Mouse (Mus musculus) limb, embryonic 12.5 days (tissue): ENCODE data around the gene Galnt15. TPM values are rescaled to one million over a fixed set of nuclear protein-coding genes. Genes with fewer than 3 reads are reported as not detected.

ENCODE experiments used
- ATAC-seq: fragments of 200-750 bp; cut with Nextera tagmentation; 2 replicates; pipeline ENCODE4 v1.8.0; 2017; ENCODE audit warnings: low read depth, moderate TSS enrichment; ENCODE audit not compliant: insufficient number of reproducible peaks, insufficient read depth, low FRiP score, low TSS enrichment
- H3K27ac ChIP-seq: fragments of 300-500 bp; sonication (generic); 2 replicates; pipeline ENCODE4 v1.5.1; 2016; ENCODE audit warnings: mild to moderate bottlenecking, moderate library complexity
- H3K27me3 ChIP-seq: fragments of 300-500 bp; sonication (generic); 2 replicates; pipeline ENCODE4 v1.6.1; 2016; ENCODE audit warnings: mild to moderate bottlenecking, moderate library complexity
- H3K36me3 ChIP-seq: fragments of 300-500 bp; sonication (generic); 2 replicates; pipeline ENCODE4 v1.6.1; 2016; ENCODE audit warnings: mild to moderate bottlenecking, moderate library complexity
- H3K4me1 ChIP-seq: fragments of 300-500 bp; sonication (generic); replicated peaks from 2 replicates; pipeline ENCODE4 v1.6.1; 2016
- H3K4me2 ChIP-seq: fragments of 300-500 bp; sonication (generic); 2 replicates; pipeline ENCODE4 v1.6.1; 2016; ENCODE audit warnings: mild to moderate bottlenecking, moderate library complexity
- H3K4me3 ChIP-seq: fragments of 300-500 bp; sonication (generic); replicated peaks from 2 replicates; pipeline ENCODE4 v1.5.1; 2016; ENCODE audit warnings: mild to moderate bottlenecking
- H3K9ac ChIP-seq: fragments of 300-500 bp; sonication (generic); replicated peaks from 2 replicates; pipeline ENCODE4 v1.6.1; 2016; ENCODE audit warnings: mild to moderate bottlenecking, moderate library complexity
- H3K9me3 ChIP-seq: fragments of 300-500 bp; sonication (generic); 2 replicates; pipeline ENCODE4 v1.6.1; 2016; ENCODE audit warnings: mild to moderate bottlenecking, moderate library complexity
- WGBS: fragments of 180-500 bp; shearing (Covaris S2); methylation state at CpG from one replicate; pipeline ENCODE4 v1.1.7; 2016; 5-methylcytosine and 5-hydroxymethylcytosine counted together
- polyA plus RNA-seq: library from polyadenylated mRNA; unstranded; fragments of >200 nt; fragmentation: Nextera tagmentation; extraction: Ambion mirVana; gene quantifications from 2 replicates; pipeline ENCODE4 v1.2.1, GENCODE M21; 2016

The Galnt15 gene
- polyA plus RNA-seq, 1 experiment from 2014 or later, result not detected

DNA sequence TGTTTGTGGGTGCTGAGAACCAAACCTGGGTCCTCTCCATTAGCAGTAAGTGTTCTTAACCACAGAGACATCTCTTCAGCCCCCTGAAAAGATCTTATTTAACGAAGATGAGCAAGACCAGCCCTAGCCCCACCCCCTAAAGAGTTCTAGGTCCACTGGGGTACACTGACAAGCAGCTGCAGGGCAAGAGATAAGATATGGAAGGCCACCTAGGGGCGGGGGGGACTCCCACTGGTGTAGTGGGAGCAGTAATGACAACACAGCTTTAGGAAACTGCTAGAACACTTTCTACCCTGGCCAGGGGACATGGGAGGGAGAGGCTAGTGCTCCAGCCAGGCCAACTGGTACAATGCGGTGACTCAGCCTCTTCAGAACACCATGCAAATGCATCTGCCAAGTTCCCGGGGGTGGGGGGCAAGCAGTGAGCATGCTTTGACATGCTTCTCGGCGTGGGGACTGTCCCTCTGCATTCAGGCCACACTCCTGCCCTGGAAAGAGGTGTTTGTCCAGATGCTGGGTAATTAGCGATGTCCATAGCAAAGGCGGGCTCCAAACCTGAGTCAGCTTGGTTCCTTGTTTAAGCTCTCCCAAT, 9.0 kb downstream of the Galnt15 start:
- Histone ChIP-seq H3K27me3 (no peaks in the 10 kb centered on the region), H3K9me3 (no peaks in the 10 kb centered on the region), H3K36me3 (no peaks in the 10 kb centered on the region), H3K4me1 (no peaks in the 10 kb centered on the region), H3K4me2 (no peak overlapping the region), H3K4me3 (no peak overlapping the region), H3K27ac (no peak overlapping the region), H3K9ac (no peak overlapping the region)
- WGBS, result 82% methylated on average over 8 of the region's 8 CpGs
- ATAC-seq, result no peak

DNA sequence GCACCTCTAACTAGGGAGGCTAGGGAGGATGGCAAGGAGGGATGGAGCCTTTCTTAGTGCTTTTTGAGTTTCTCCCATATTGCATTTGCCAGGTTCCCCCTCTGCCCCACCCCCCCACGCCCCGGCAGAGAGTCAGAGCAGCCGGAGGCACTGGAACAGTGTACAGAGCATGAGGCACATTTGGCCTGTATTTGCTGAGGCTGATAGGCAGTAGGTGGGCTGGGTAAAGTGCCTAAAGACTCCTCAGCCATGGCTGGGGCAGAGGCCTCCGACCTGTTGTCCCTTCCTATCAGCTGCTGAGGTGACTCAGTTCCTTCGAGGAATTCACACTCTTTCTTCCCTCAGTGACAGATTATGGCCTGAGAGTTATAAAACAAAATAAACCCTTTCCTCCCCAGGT, 13.3 kb downstream of the Galnt15 start:
- no peak for ATAC-seq

DNA sequence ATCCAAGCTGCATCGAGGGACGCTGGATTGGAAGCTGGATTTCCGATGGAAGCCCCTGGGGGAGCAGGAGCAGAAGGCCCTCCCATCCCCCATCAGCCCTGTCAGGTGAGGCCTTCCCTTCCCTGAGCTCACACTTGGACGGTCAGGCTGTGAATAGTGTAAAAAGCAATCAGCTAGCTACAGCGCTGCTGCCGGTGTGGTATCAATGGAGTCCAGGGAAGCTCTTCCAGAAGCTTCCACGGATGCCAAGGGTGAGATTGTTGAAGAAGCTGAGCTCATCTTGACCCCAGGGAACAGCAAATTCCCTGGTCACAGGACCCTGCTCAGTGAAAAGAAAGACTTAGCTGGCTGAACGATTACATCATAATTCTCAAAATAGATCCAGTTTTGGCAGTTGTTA, 17.6 kb downstream of the Galnt15 start:
- H3K4me1 ChIP-seq, result no peaks in the 10 kb centered on the region
- H3K4me2 ChIP-seq, result no peak overlapping the region
- no peak overlapping the region for H3K4me3 ChIP-seq
- WGBS, result 80% methylated on average over 8 of the region's 8 CpGs
- H3K27ac ChIP-seq, result no peak overlapping the region
- no peaks in the 10 kb centered on the region for H3K36me3 ChIP-seq
- H3K9ac ChIP-seq, result no peak overlapping the region
- no peak for ATAC-seq
- no peaks in the 10 kb centered on the region for H3K27me3 ChIP-seq
- H3K9me3 ChIP-seq, result no peaks in the 10 kb centered on the region

More for the DNA sequence above, 13.3 kb downstream of the Galnt15 start:
- Histone ChIP-seq H3K4me3 (no peak overlapping the region), H3K36me3 (no peaks in the 10 kb centered on the region), H3K4me1 (no peaks in the 10 kb centered on the region), H3K27ac (no peak overlapping the region), H3K9me3 (no peaks in the 10 kb centered on the region), H3K27me3 (no peaks in the 10 kb centered on the region), H3K9ac (no peak overlapping the region), H3K4me2 (no peak overlapping the region)
- WGBS, result 52% methylated on average over 5 of the region's 5 CpGs

DNA sequence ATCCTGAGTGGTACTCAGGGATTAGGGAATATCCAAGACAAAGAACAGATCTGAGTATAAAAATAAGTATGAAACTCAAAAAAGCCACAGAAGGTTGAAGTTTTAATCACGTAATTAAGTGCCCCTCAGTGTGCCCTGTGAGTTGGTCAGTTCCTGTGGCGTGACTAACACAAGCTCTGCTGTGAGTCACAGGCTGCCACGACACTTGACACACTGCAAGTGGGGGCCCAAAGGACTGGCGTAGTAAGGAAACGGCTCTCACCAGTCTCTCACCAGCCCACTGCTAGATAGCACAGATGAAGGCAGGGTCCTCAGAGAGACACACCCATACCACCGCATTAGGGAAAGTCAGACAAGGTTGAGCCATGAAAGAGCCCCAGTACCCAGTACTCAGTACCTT, 21.4 kb downstream of the Galnt15 start:
- ATAC-seq, result no peak
- Histone ChIP-seq H3K27ac (no peak overlapping the region), H3K4me3 (no peak overlapping the region), H3K27me3 (no peaks in the 10 kb centered on the region), H3K4me1 (no peaks in the 10 kb centered on the region), H3K36me3 (no peaks in the 10 kb centered on the region), H3K9me3 (no peaks in the 10 kb centered on the region), H3K9ac (no peak overlapping the region), H3K4me2 (no peak overlapping the region)
- 81% methylated on average over 6 of the region's 6 CpGs for WGBS

DNA sequence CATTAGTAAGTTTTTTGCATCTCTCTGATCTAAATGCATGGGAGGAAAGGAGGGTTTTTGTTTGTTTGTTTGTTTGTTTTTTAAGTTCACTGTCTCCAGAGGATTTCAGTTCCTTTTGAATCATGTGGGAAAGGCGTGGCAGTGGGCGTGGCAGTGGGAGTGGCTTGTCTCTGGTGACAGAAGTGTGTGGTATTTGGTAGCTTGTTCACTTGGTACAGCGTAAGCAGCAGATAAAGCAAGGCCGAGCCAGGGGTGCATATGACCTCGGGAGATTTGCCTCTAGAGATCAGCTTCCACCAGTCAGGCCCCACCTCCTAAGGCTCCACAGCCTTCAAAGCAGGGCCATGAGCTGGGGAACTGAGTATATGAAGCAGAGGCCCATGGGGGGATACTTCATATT, 25.1 kb downstream of the Galnt15 start:
- no peak for ATAC-seq
- no peak overlapping the region for H3K27ac ChIP-seq
- H3K9me3 ChIP-seq, result no peaks in the 10 kb centered on the region
- H3K9ac ChIP-seq, result no peak overlapping the region
- no peak overlapping the region for H3K4me2 ChIP-seq
- 69% methylated on average over 5 of the region's 5 CpGs for WGBS
- H3K4me1 ChIP-seq, result no peaks in the 10 kb centered on the region
- no peaks in the 10 kb centered on the region for H3K36me3 ChIP-seq
- H3K4me3 ChIP-seq, result no peak overlapping the region
- H3K27me3 ChIP-seq, result no peaks in the 10 kb centered on the region

DNA sequence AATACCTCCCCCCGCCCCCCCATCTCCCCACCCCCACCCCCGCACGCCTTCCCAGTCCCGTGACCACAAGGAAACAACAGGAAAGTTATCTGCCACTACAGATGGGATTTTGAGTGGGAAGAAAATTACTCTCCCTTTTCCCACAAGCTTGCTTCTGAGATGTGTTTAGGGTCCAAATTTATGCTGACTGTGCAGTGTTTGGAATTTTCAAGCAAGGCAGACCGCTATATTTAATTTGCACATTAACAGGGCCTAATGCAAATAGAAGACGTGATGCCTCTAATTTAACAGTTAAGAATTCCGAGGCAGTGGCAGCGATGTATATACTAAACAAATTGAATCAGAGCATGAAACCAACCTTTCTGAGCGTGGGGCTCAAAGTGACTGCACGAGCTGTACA, 26.0 kb downstream of the Galnt15 start:
- Histone ChIP-seq H3K4me2 (no peak overlapping the region), H3K9ac (no peak overlapping the region), H3K36me3 (no peaks in the 10 kb centered on the region), H3K27me3 (no peaks in the 10 kb centered on the region), H3K4me1 (no peaks in the 10 kb centered on the region), H3K4me3 (no peak overlapping the region), H3K27ac (no peak overlapping the region), H3K9me3 (no peaks in the 10 kb centered on the region)
- 63% methylated on average over 10 of the region's 10 CpGs for WGBS
- no peak for ATAC-seq

DNA sequence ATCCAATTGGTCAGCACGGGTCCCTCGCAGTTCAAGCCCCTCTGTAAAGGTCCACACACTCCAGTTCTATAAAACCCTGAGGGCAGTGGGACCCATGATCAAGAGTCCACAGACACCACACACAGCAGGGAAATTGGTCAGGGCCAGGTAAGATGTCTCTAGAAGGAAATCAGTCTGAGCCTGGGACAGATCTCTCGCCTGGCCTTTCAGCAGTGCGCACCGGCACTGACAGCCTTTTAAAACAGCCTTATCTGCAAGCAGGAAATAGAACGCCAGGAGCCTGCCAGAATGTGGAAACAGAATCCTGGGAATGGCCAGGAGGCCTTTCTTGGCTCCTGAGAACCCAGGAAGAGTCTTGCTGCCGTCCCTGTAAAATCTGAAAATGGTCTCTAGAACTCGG, 27.0 kb downstream of the Galnt15 start:
- Histone ChIP-seq H3K9me3 (no peaks in the 10 kb centered on the region), H3K36me3 (no peaks in the 10 kb centered on the region), H3K4me2 (no peak overlapping the region), H3K27me3 (no peaks in the 10 kb centered on the region), H3K4me3 (no peak overlapping the region), H3K27ac (no peak overlapping the region), H3K4me1 (no peaks in the 10 kb centered on the region), H3K9ac (no peak overlapping the region)
- 75% methylated on average over 8 of the region's 8 CpGs for WGBS
- no peak for ATAC-seq

DNA sequence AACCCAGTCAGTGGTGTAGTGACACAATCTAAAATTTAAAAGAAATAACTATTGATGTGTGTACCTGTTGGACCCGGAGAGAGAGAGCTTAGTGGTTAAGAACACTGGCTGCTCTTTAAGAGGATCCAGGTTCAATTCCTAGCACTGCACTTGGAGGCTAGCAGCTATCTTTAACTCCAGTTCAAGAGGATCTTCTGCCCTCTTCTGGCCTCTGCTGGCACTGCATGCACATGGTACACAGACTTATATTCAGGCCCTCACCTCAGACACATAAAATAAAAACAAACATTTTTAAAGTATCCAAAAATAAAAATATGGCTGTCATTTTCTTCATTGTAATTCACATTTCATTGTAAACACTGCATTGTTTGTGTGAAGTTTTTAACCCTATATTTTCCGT, 27.9 kb downstream of the Galnt15 start:
- Histone ChIP-seq H3K9me3 (no peaks in the 10 kb centered on the region), H3K27me3 (no peaks in the 10 kb centered on the region), H3K27ac (no peak overlapping the region), H3K4me2 (no peak overlapping the region), H3K36me3 (no peaks in the 10 kb centered on the region), H3K9ac (no peak overlapping the region), H3K4me3 (no peak overlapping the region), H3K4me1 (no peaks in the 10 kb centered on the region)
- no peak for ATAC-seq
- 93% methylated on average over 2 of the region's 2 CpGs for WGBS

DNA sequence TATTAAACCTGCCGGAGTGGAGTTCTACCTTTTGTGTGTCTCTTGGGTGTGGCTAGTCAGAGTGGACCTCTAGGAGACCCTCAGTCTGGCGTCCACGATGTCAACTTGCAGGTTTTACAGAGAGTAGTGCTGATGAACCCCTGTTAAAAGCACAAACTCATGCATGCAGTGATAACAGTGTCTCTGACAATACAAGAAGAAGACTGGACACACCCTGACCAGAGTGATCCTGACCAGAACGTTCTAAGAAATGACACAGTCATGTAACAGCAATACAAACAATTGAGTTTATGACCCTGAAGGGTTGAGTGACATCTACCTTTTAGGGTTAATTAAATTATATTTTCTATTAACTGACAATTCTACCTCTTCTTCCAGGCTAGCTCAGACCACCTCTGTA, 28.9 kb downstream of the Galnt15 start:
- H3K9me3 ChIP-seq, result no peaks in the 10 kb centered on the region
- 92% methylated on average over 4 of the region's 4 CpGs for WGBS
- no peaks in the 10 kb centered on the region for H3K4me1 ChIP-seq
- H3K27ac ChIP-seq, result no peak overlapping the region
- H3K36me3 ChIP-seq, result no peaks in the 10 kb centered on the region
- H3K27me3 ChIP-seq, result no peaks in the 10 kb centered on the region
- no peak overlapping the region for H3K9ac ChIP-seq
- H3K4me3 ChIP-seq, result no peak overlapping the region
- ATAC-seq, result no peak
- no peak overlapping the region for H3K4me2 ChIP-seq

DNA sequence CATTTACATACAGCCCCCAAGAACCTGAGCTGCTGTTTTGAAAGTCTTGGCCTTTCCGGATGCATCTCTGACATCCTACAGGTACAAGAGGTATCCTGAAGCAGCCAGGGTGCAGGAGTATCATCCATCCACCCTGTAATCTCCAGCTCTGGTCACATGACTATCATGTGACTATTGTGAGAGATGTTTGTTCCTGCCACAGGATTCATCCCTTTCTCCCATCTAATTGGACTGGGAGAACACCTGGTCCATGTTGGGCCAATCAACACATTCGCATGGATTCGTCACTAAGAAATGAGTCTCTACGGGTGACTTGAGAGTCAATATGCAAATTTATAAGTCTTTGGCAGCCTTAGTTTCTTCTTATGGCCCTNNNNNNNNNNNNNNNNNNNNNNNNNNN, 32.6 kb downstream of the Galnt15 start:
- no peak overlapping the region for H3K27ac ChIP-seq
- H3K4me1 ChIP-seq, result no peaks in the 10 kb centered on the region
- 84% methylated on average over 4 of the region's 4 CpGs for WGBS
- no peaks in the 10 kb centered on the region for H3K36me3 ChIP-seq
- ATAC-seq, result no peak
- no peaks in the 10 kb centered on the region for H3K27me3 ChIP-seq
- H3K9me3 ChIP-seq, result peaks cover 14% of the 10 kb centered on the region; the same call in 1 of the 2 replicates
- H3K4me2 ChIP-seq, result no peak overlapping the region
- no peak overlapping the region for H3K9ac ChIP-seq
- no peak overlapping the region for H3K4me3 ChIP-seq

DNA sequence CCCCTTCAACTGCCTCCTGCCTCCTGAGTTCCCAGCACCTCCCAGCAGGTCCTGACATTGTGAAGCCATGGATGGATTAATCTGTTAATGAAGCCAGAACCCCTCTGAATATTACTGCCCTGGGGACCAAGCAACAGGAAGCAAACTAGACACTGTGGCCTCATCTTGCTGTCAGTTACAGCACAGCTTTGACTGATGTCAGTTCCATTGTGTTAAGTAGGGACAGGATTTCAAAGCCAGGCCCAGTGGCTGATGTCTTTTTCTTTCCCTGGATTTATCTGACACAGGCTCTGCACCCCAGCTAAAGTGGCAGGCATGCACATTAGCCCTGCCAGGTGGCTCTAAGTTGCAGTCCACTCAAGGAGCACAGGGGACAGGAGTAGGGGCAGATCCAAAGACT, 44.0 kb downstream of the Galnt15 start:
- Histone ChIP-seq H3K36me3 (no peaks in the 10 kb centered on the region), H3K9ac (no peak overlapping the region), H3K4me1 (peaks cover 7% of the 10 kb centered on the region), H3K27ac (no peak overlapping the region), H3K4me3 (no peak overlapping the region), H3K27me3 (no peaks in the 10 kb centered on the region; the same call in 1 of the 2 replicates), H3K9me3 (no peaks in the 10 kb centered on the region), H3K4me2 (no peak overlapping the region)
- ATAC-seq, result no peak

DNA sequence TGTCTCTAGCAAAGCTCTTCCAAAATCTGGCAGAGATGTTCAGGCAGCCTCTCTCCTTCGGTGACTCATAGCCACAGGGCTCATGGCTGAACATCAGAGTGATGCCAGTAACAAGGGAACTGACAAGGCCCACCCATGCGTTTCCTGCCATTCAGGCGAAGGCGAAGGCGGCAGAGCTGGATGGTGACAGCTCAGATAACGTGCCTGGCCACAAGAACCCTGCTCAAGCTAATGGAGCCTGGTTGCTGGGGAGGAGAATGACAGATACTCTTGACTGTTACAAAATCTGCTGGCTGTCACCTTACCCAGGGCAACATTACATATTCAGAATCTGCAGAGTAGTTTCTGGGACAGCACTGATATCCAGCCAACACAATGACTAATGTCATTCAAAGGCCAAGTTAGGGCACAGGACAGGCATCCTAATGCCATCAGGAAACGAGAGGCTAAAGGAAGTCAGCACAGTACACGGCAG, 44.5 kb downstream of the Galnt15 start:
- 66% methylated on average over 8 of the region's 8 CpGs for WGBS
- Histone ChIP-seq H3K9ac (no peak overlapping the region), H3K4me3 (no peak overlapping the region), H3K27me3 (no peaks in the 10 kb centered on the region; the same call in 1 of the 2 replicates), H3K27ac (no peak overlapping the region), H3K4me1 (peaks cover 7% of the 10 kb centered on the region), H3K9me3 (no peaks in the 10 kb centered on the region), H3K4me2 (no peak overlapping the region), H3K36me3 (no peaks in the 10 kb centered on the region)
- ATAC-seq, result no peak
